In genomic region chr3:27899012-27899726, GRCm38 (mm10) we compare ENCODE assay signal across 9 mouse cellular contexts. TPM values are rescaled to one million over a fixed set of nuclear protein-coding genes. Genes with fewer than 3 reads are reported as not detected.
A peak's percentile ranks its signal among the peaks of the same experiment; 100 is the strongest.
DNase-seq lines count a peak whose midpoint lies in the region; ATAC-seq and TF ChIP-seq lines count a peak whose summit lies in the region.
"Had no signal": no experiment of that assay in that cellular context is flagged by ENCODE, and none has a peak within 500 bp of the region (broad histone marks: within the 10 kb centered on the region; RNA-seq: fewer than 3 reads in every experiment).

No protein-coding gene starts in this region.

- DNase-seq in forebrain, postnatal 0 days = no peak
- peak; percentile 84 for DNase-seq in lung, postnatal 0 days (ENCODE audit: low spot score)
- DNase-seq in kidney, postnatal 14 days = no peak
- no peak for DNase-seq in hindbrain, embryonic 10.5 days (ENCODE audit: low spot score)
- no peak for DNase-seq in B cell, adult 2 months

- peak; percentile 20; the same call in 1 of the 2 replicates for ATAC-seq in forebrain, postnatal 0 days
- no peak for ATAC-seq in forebrain, embryonic 13.5 days
- peak; percentile 23; the same call in 1 of the 2 replicates for ATAC-seq in common myeloid progenitor, adult 5-6 weeks (replicated peaks; ENCODE audit: low read depth, poor library complexity, severe bottlenecking)
- ATAC-seq in heart, embryonic 14.5 days (ENCODE audit: insufficient number of reproducible peaks, insufficient read depth, low FRiP score, low read depth) = no peak
- ATAC-seq in lung, postnatal 0 days = peak; percentile 81

- H3K4me1 ChIP-seq in forebrain, postnatal 0 days (ENCODE audit: insufficient read depth) = no peaks in the 10 kb centered on the region
- no peaks in the 10 kb centered on the region for H3K4me1 ChIP-seq in forebrain, embryonic 13.5 days
- peaks cover 11 to 17% of the 10 kb centered on the region in 2 experiments; a peak in 3 of 4 replicates for H3K4me1 ChIP-seq in heart, embryonic 14.5 days (ENCODE audit: control insufficient read depth in 2 of 2, insufficient read depth in 2 of 2, low read length in 2 of 2)
- peaks cover 9% of the 10 kb centered on the region; the same call in 1 of the 2 replicates for H3K4me1 ChIP-seq in lung, postnatal 0 days (ENCODE audit: insufficient read depth, low read depth, low read length)
- H3K4me1 ChIP-seq in hindbrain, embryonic 10.5 days (replicated peaks) = no peaks in the 10 kb centered on the region

- no peak for TF ChIP-seq CTCF in forebrain, postnatal 0 days (IDR thresholded peaks at IDR 0.05; ENCODE audit: low read depth)
- TF ChIP-seq CTCF in lung, postnatal 0 days (IDR thresholded peaks at IDR 0.05) = peak; percentile 47

- H3K27me3 ChIP-seq in forebrain, postnatal 0 days (ENCODE audit: insufficient read depth, low read length) = no peaks in the 10 kb centered on the region
- no peaks in the 10 kb centered on the region for H3K27me3 ChIP-seq in forebrain, embryonic 13.5 days
- H3K27me3 ChIP-seq in heart, embryonic 14.5 days (ENCODE audit: control insufficient read depth, insufficient read depth, low read length) = no peaks in the 10 kb centered on the region
- no peaks in the 10 kb centered on the region for H3K27me3 ChIP-seq in lung, postnatal 0 days (replicated peaks; ENCODE audit: insufficient read depth, low read length)
- H3K27me3 ChIP-seq in hindbrain, embryonic 10.5 days (ENCODE audit: insufficient read depth, poor library complexity, severe bottlenecking) = no peaks in the 10 kb centered on the region

- peak; percentile 63; the same call in 1 of the 2 replicates for TF ChIP-seq EP300 in lung, postnatal 0 days (IDR thresholded peaks at IDR 0.05)

- no peak overlapping the region for H3K4me3 ChIP-seq in forebrain, postnatal 0 days (ENCODE audit: low read depth, low read length)
- H3K4me3 ChIP-seq in forebrain, embryonic 13.5 days = no peak overlapping the region
- H3K4me3 ChIP-seq in heart, embryonic 14.5 days (ENCODE audit: control insufficient read depth in 1 of 2, insufficient read depth in 1 of 2, low read depth in 1 of 2, low read length in 2 of 2) = no peak overlapping the region
- no peak overlapping the region for H3K4me3 ChIP-seq in lung, postnatal 0 days (ENCODE audit: low read depth, low read length)
- no peak overlapping the region for H3K4me3 ChIP-seq in hindbrain, embryonic 10.5 days

- no peak overlapping the region for H3K27ac ChIP-seq in forebrain, postnatal 0 days (ENCODE audit: low read depth, low read length)
- no peak overlapping the region for H3K27ac ChIP-seq in forebrain, embryonic 13.5 days
- H3K27ac ChIP-seq in heart, embryonic 14.5 days (replicated peaks in 1 of 2; ENCODE audit: control insufficient read depth in 1 of 2, insufficient read depth in 1 of 2, low read depth in 2 of 2, low read length in 2 of 2) = peak overlapping the region; percentile 64 to 67
- H3K27ac ChIP-seq in lung, postnatal 0 days (ENCODE audit: low read length) = 0 out of 2 replicates have a peak overlapping the region, but pooled peaks have one; percentile 34
- no peak overlapping the region for H3K27ac ChIP-seq in hindbrain, embryonic 10.5 days

- 74% methylated on average over 13 of the region's 13 CpGs for WGBS in forebrain, postnatal 0 days
- 83% methylated on average over 13 of the region's 13 CpGs for WGBS in forebrain, embryonic 13.5 days
- WGBS in heart, embryonic 14.5 days = 55% methylated on average over 13 of the region's 13 CpGs
- WGBS in lung, postnatal 0 days = 21% methylated on average over 13 of the region's 13 CpGs
- WGBS in hindbrain, embryonic 10.5 days = 77% methylated on average over 13 of the region's 13 CpGs

- no peak overlapping the region for H3K4me2 ChIP-seq in forebrain, postnatal 0 days (ENCODE audit: low read depth)
- H3K4me2 ChIP-seq in forebrain, embryonic 13.5 days = no peak overlapping the region
- no peak overlapping the region for H3K4me2 ChIP-seq in heart, embryonic 14.5 days (ENCODE audit: low read length)
- H3K4me2 ChIP-seq in lung, postnatal 0 days (replicated peaks; ENCODE audit: low read depth, low read length) = no peak overlapping the region

- no peaks in the 10 kb centered on the region for H3K9me3 ChIP-seq in forebrain, postnatal 0 days (ENCODE audit: low read length)
- no peaks in the 10 kb centered on the region for H3K9me3 ChIP-seq in forebrain, embryonic 13.5 days (replicated peaks)
- H3K9me3 ChIP-seq in heart, embryonic 14.5 days (ENCODE audit: control insufficient read depth, low read length) = 0 out of 2 replicates have a peak, but pooled peaks cover 2% of the 10 kb centered on the region
- no peaks in the 10 kb centered on the region for H3K9me3 ChIP-seq in lung, postnatal 0 days (ENCODE audit: low read length)
- no peaks in the 10 kb centered on the region for H3K9me3 ChIP-seq in hindbrain, embryonic 10.5 days

- H3K9ac ChIP-seq in forebrain, postnatal 0 days = no peak overlapping the region
- H3K9ac ChIP-seq in forebrain, embryonic 13.5 days = no peak overlapping the region
- H3K9ac ChIP-seq in heart, embryonic 14.5 days (ENCODE audit: low read length) = no peak overlapping the region
- H3K9ac ChIP-seq in lung, postnatal 0 days (replicated peaks; ENCODE audit: low read depth) = no peak overlapping the region

- no peaks in the 10 kb centered on the region for H3K36me3 ChIP-seq in forebrain, postnatal 0 days (ENCODE audit: insufficient read depth)
- H3K36me3 ChIP-seq in forebrain, embryonic 13.5 days (ENCODE audit: poor library complexity, severe bottlenecking) = no peaks in the 10 kb centered on the region
- no peaks in the 10 kb centered on the region for H3K36me3 ChIP-seq in heart, embryonic 14.5 days (ENCODE audit: control insufficient read depth, insufficient read depth, low read length)
- no peaks in the 10 kb centered on the region for H3K36me3 ChIP-seq in lung, postnatal 0 days (ENCODE audit: insufficient read depth, low read length)
- H3K36me3 ChIP-seq in hindbrain, embryonic 10.5 days = no peaks in the 10 kb centered on the region

RNA-seq across cellular contexts. Expression of gene Tmem212, which starts 3.0 kb away (rescaled TPM):
- 2.7 and 4.3 TPM in 2 replicates for total RNA-seq in forebrain, postnatal 0 days (2014; rRNA removed)
- polyA plus RNA-seq in forebrain, postnatal 0 days (2015; fragmentation: Nextera tagmentation; extraction: Ambion mirVana) = 3.0 and 4.7 TPM in 2 replicates
- not detected in 2 replicates for polyA plus RNA-seq in forebrain, embryonic 13.5 days (2015; fragmentation: Nextera tagmentation; extraction: Ambion mirVana)
- total RNA-seq in common myeloid progenitor, adult 5-6 weeks (2017) = not detected in 2 replicates
- not detected in 2 replicates for polyA plus RNA-seq in heart, embryonic 14.5 days (2014; fragmentation: Nextera tagmentation; extraction: Ambion mirVana)
- 55.4 and 59.9 TPM in 2 replicates for polyA plus RNA-seq in lung, postnatal 0 days (2015; fragmentation: Nextera tagmentation; extraction: Ambion mirVana)
- not detected in 2 replicates for polyA plus RNA-seq in hindbrain, embryonic 10.5 days (2016; fragmentation: Nextera tagmentation; extraction: Ambion mirVana)
- polyA plus RNA-seq: limb, embryonic 11.5 days had no signal

RNA-seq across cellular contexts. Expression of gene Pld1, which starts 39.3 kb away (rescaled TPM):
- total RNA-seq in forebrain, postnatal 0 days (2014; rRNA removed) = 5.1 and 13.5 TPM in 2 replicates
- polyA plus RNA-seq in forebrain, postnatal 0 days (2015; fragmentation: Nextera tagmentation; extraction: Ambion mirVana) = 2.7 and 3.5 TPM in 2 replicates
- 2.4 and 2.7 TPM in 2 replicates for polyA plus RNA-seq in forebrain, embryonic 13.5 days (2015; fragmentation: Nextera tagmentation; extraction: Ambion mirVana)
- total RNA-seq in common myeloid progenitor, adult 5-6 weeks (2017) = 2.3 and 5.8 TPM in 2 replicates
- polyA plus RNA-seq in heart, embryonic 14.5 days (2014; fragmentation: Nextera tagmentation; extraction: Ambion mirVana) = 8.9 and 9.0 TPM in 2 replicates
- 10.2 and 13.4 TPM in 2 replicates for polyA plus RNA-seq in lung, postnatal 0 days (2015; fragmentation: Nextera tagmentation; extraction: Ambion mirVana)
- 2.8 and 3.2 TPM in 2 replicates for polyA plus RNA-seq in hindbrain, embryonic 10.5 days (2016; fragmentation: Nextera tagmentation; extraction: Ambion mirVana)

Comparison
In these comparisons a context has a peak if more than half of its experiments do, and no peak if none do; other contexts are left out.
1. ATAC-seq: peak in forebrain, postnatal 0 days (single experiment), common myeloid progenitor, adult 5-6 weeks (single experiment) and lung, postnatal 0 days (single experiment); none in forebrain, embryonic 13.5 days (single experiment) and heart, embryonic 14.5 days (single experiment).
2. H3K27ac ChIP-seq: peak in heart, embryonic 14.5 days (2 of 2) and lung, postnatal 0 days (single experiment); none in forebrain, postnatal 0 days (single experiment), forebrain, embryonic 13.5 days (single experiment) and hindbrain, embryonic 10.5 days (single experiment).